Mouse (Mus musculus) liver, postnatal 0 days (tissue): ENCODE data around the gene Spn. TPM values are rescaled to one million over a fixed set of nuclear protein-coding genes. Genes with fewer than 3 reads are reported as not detected.
"Not testable (repeated sequence)": the region's sequence is repeated elsewhere in the genome, so short reads cannot be mapped to it uniquely, and the experiment has no call there.

Experiments
- ATAC-seq: fragments of 200-750 bp; cut with Nextera tagmentation; 2 replicates; pipeline ENCODE4 v1.8.0; 2017; ENCODE audit warnings: mild to moderate bottlenecking, moderate library complexity
- DNase-seq: peaks from one replicate; pipeline ENCODE4 v3.0.0-alpha.2; 2016
- H3K27ac ChIP-seq: fragments of 300-500 bp; sonication (generic); 2 replicates; pipeline ENCODE4 v1.5.1; 2014; ENCODE audit warnings: antibody characterized with exemption, moderate library complexity, mild to moderate bottlenecking, low read depth
- H3K27me3 ChIP-seq: fragments of 300-500 bp; sonication (generic); 2 replicates; pipeline ENCODE4 v1.6.1; 2014; ENCODE audit warnings: low read length, control low read depth, mixed read lengths; ENCODE audit not compliant: insufficient read depth
- H3K36me3 ChIP-seq: fragments of 300-500 bp; sonication (generic); replicated peaks from 2 replicates; pipeline ENCODE4 v1.6.1; 2014; ENCODE audit warnings: mild to moderate bottlenecking, control low read depth, low read length, moderate library complexity, mixed read lengths; ENCODE audit not compliant: insufficient read depth
- H3K4me1 ChIP-seq: fragments of 300-500 bp; sonication (generic); 2 replicates; pipeline ENCODE4 v1.6.1; 2014; ENCODE audit warnings: antibody characterized with exemption, mild to moderate bottlenecking, control low read depth; ENCODE audit not compliant: insufficient read depth
- H3K4me2 ChIP-seq: fragments of 300-500 bp; sonication (generic); 2 replicates; pipeline ENCODE4 v1.6.1; 2014; ENCODE audit warnings: low read depth, mild to moderate bottlenecking, low read length, moderate library complexity, mixed read lengths
- H3K4me3 ChIP-seq: fragments of 300-500 bp; sonication (generic); 2 replicates; pipeline ENCODE4 v1.5.1; 2014; ENCODE audit warnings: low read depth, low read length
- H3K9ac ChIP-seq: fragments of 300-500 bp; sonication (generic); replicated peaks from 2 replicates; pipeline ENCODE4 v1.6.1; 2014; ENCODE audit warnings: mild to moderate bottlenecking, moderate library complexity
- H3K9me3 ChIP-seq: fragments of 300-500 bp; sonication (generic); 2 replicates; pipeline ENCODE4 v1.6.1; 2016; ENCODE audit warnings: mild to moderate bottlenecking, control low read depth, low read length, mixed read lengths
- CTCF ChIP-seq: sonication (generic); IDR thresholded peaks from 2 replicates; pipeline ENCODE4 v1.5.1; 2016; ENCODE audit warnings: antibody characterized with exemption, low read depth
- EP300 ChIP-seq: IDR thresholded peaks from 2 replicates; pipeline ENCODE4 v1.6.1; 2016; ENCODE audit warnings: antibody characterized with exemption, low read depth, mild to moderate bottlenecking
- WGBS: fragments of 180-500 bp; shearing (Covaris S2); extraction: QIAGEN DNeasy Blood & Tissue Kit; methylation state at CpG from one replicate; pipeline ENCODE4 v1.1.7; 2014; ENCODE audit not compliant: insufficient replicate concordance; 5-methylcytosine and 5-hydroxymethylcytosine counted together
- polyA plus RNA-seq: library from polyadenylated mRNA; unstranded; fragments of >200 nt; fragmentation: Nextera tagmentation; extraction: Ambion mirVana; gene quantifications from 2 replicates; pipeline ENCODE4 v1.2.1, GENCODE M21; 2015

Spn gene
- polyA plus RNA-seq, 1 experiment from 2014 or later: 5.6 TPM

GRCm38 (mm10) chr7:127088901-127089845, 48.5 kb downstream of the Spn start:
- peak; percentile 66 for DNase-seq
- Histone ChIP-seq H3K4me2 (peak overlapping the region; percentile 73), H3K4me3 (peak overlapping the region; percentile 19), H3K9me3 (no peaks in the 10 kb centered on the region), H3K27ac (peak overlapping the region; percentile 93), H3K27me3 (no peaks in the 10 kb centered on the region), H3K36me3 (peaks cover 15% of the 10 kb centered on the region; the same call in 1 of the 2 replicates), H3K4me1 (peaks cover 56% of the 10 kb centered on the region), H3K9ac (peak overlapping the region; percentile 61)
- WGBS: 10% methylated on average over 27 of the region's 27 CpGs
- TF ChIP-seq CTCF: no peak
- TF ChIP-seq EP300: 0 out of 2 replicates have a peak, but pooled peaks have one; percentile 11
- 0 out of 2 replicates have a peak, but pooled peaks have one; percentile 7 for ATAC-seq

GRCm38 (mm10) chr7:127088083-127088482, 49.5 kb downstream of the Spn start:
- H3K27ac ChIP-seq: peak overlapping the region; percentile 93
- no peak for TF ChIP-seq EP300
- no peak for TF ChIP-seq CTCF
- H3K4me3 ChIP-seq: no peak overlapping the region
- WGBS: 56% methylated on average over 3 of the region's 3 CpGs
- H3K9ac ChIP-seq: no peak overlapping the region
- H3K27me3 ChIP-seq: no peaks in the 10 kb centered on the region
- 0 out of 2 replicates have a peak, but pooled peaks cover 9% of the 10 kb centered on the region for H3K36me3 ChIP-seq
- no peak overlapping the region for H3K4me2 ChIP-seq
- DNase-seq (no peak), ATAC-seq (no peak)
- H3K4me1 ChIP-seq: peaks cover 63% of the 10 kb centered on the region
- no peaks in the 10 kb centered on the region for H3K9me3 ChIP-seq

- not testable (repeated sequence) for DNase-seq, H3K9me3 ChIP-seq, H3K27me3 ChIP-seq, H3K36me3 ChIP-seq, ATAC-seq, H3K4me3 ChIP-seq, H3K4me2 ChIP-seq
- 48% methylated on average over 6 of the region's 6 CpGs for WGBS
- Histone ChIP-seq H3K4me1 (peaks cover 65% of the 10 kb centered on the region), H3K9ac (0 out of 2 replicates have a peak within 1 kb of the TSS, but pooled peaks have one; percentile 5), H3K27ac (peak within 1 kb of the TSS; percentile 93)
- peak; percentile 49; the same call in 1 of the 2 replicates for TF ChIP-seq EP300
Measured at GRCm38 (mm10) chr7:127087278-127088010, 50.2 kb downstream of the Spn start, which contains the start of gene Zg16. TSS of gene Zg16 (minus strand) at chr7:127087328.

GRCm38 (mm10) chr7:127085751-127086150, 51.9 kb downstream of the Spn start:
- H3K4me2 ChIP-seq, H3K9ac ChIP-seq, H3K27me3 ChIP-seq, H3K9me3 ChIP-seq, DNase-seq, H3K36me3 ChIP-seq, H3K4me3 ChIP-seq: not testable (repeated sequence)
- ATAC-seq: peak; percentile 65
- WGBS: 40% methylated on average over 6 of the region's 6 CpGs
- peaks cover 54% of the 10 kb centered on the region for H3K4me1 ChIP-seq
- TF ChIP-seq EP300: peak; percentile 84
- peak overlapping the region; percentile 66 for H3K27ac ChIP-seq

- peaks cover 51% of the 10 kb centered on the region for H3K4me1 ChIP-seq
- no peaks in the 10 kb centered on the region for H3K9me3 ChIP-seq
- DNase-seq (no peak), ATAC-seq (no peak)
- no peak overlapping the region for H3K9ac ChIP-seq
- no peak for TF ChIP-seq EP300
- TF ChIP-seq CTCF: no peak
- H3K27me3 ChIP-seq: no peaks in the 10 kb centered on the region
- H3K4me3 ChIP-seq: no peak overlapping the region
- peak overlapping the region; percentile 66; the same call in 1 of the 2 replicates for H3K27ac ChIP-seq
- no peaks in the 10 kb centered on the region for H3K36me3 ChIP-seq
- H3K4me2 ChIP-seq: no peak overlapping the region
- WGBS: 70% methylated on average over 2 of the region's 2 CpGs
Measured at GRCm38 (mm10) chr7:127084794-127085193, 52.8 kb downstream of the Spn start.

GRCm38 (mm10) chr7:127083689-127084088, 53.9 kb downstream of the Spn start:
- peaks cover 44% of the 10 kb centered on the region for H3K4me1 ChIP-seq
- no peak overlapping the region for H3K4me2 ChIP-seq
- H3K4me3 ChIP-seq: no peak overlapping the region
- H3K9ac ChIP-seq: no peak overlapping the region
- H3K36me3 ChIP-seq: no peaks in the 10 kb centered on the region
- ATAC-seq (no peak), DNase-seq (no peak)
- H3K9me3 ChIP-seq: no peaks in the 10 kb centered on the region
- H3K27ac ChIP-seq: no peak overlapping the region
- peak; percentile 54 for TF ChIP-seq EP300
- TF ChIP-seq CTCF: no peak
- 47% methylated on average over 4 of the region's 4 CpGs for WGBS
- H3K27me3 ChIP-seq: no peaks in the 10 kb centered on the region
